Mouse (Mus musculus) CH12.LX (cell line): ENCODE data around the gene Ccs. TPM values are rescaled to one million over a fixed set of nuclear protein-coding genes. Genes with fewer than 3 reads are reported as not detected.

Experiments
- DNase-seq: peaks from one replicate; pipeline ENCODE4 v3.0.0-alpha.2; 2013; ENCODE audit errors: extremely low read depth
- H3K27ac ChIP-seq: 2 replicates; pipeline ENCODE4 v1.5.1; 2012; ENCODE audit warnings: low read depth, mild to moderate bottlenecking, control low read depth, moderate library complexity; ENCODE audit not compliant: insufficient read depth
- H3K27me3 ChIP-seq: replicated peaks from 2 replicates; pipeline ENCODE3; 2012; ENCODE audit warnings: inconsistent platforms
- H3K36me3 ChIP-seq, 2 experiments: replicated peaks in 1 of 2; 2 replicates each; pipeline versions ENCODE3 to v1.6.1; 2012; ENCODE audit warnings: inconsistent platforms in 1 of 2, low read length in 1 of 2, mild to moderate bottlenecking in 1 of 2, mixed read lengths in 1 of 2, moderate library complexity in 1 of 2; ENCODE audit not compliant: control insufficient read depth in 1 of 2, insufficient read depth in 1 of 2
- H3K4me1 ChIP-seq, 2 experiments: 2 replicates each; pipeline ENCODE4 v1.6.1; 2012; ENCODE audit warnings: inconsistent platforms in 1 of 2, moderate library complexity in 1 of 2; ENCODE audit not compliant: insufficient read depth in 2 of 2, control insufficient read depth in 1 of 2
- H3K4me2 ChIP-seq: 2 replicates; pipeline ENCODE4 v1.6.1; 2012; ENCODE audit warnings: low read depth, mild to moderate bottlenecking, control low read depth; ENCODE audit not compliant: poor library complexity, insufficient read depth, severe bottlenecking
- H3K4me3 ChIP-seq, 3 experiments: fragments of 150-350 bp in 1 of 3; sonication (generic) in 1 of 3; replicated peaks in 1 of 3; 2 replicates each; pipeline versions ENCODE3 to v1.5.1; 2011 to 2012; ENCODE audit warnings: low read depth in 2 of 3, low read length in 2 of 3, mild to moderate bottlenecking in 2 of 3, moderate library complexity in 2 of 3, control low read depth in 1 of 3, improper control_type of control experiment in 1 of 3, inconsistent platforms in 1 of 3, mixed read lengths in 1 of 3; ENCODE audit not compliant: poor library complexity in 1 of 3
- H3K79me2 ChIP-seq: replicated peaks from 2 replicates; pipeline ENCODE4 v1.6.1; 2012; ENCODE audit warnings: mild to moderate bottlenecking, moderate library complexity; ENCODE audit not compliant: control insufficient read depth, poor library complexity, insufficient read depth, severe bottlenecking; ENCODE audit errors: extremely low read depth
- H3K9ac ChIP-seq: 2 replicates; pipeline ENCODE4 v1.6.1; 2012; ENCODE audit warnings: low read depth, mild to moderate bottlenecking, control low read depth, moderate library complexity; ENCODE audit not compliant: insufficient read depth
- H3K9me3 ChIP-seq: replicated peaks from 2 replicates; pipeline ENCODE3; 2012; ENCODE audit warnings: low read length, inconsistent platforms, mixed read lengths
- BHLHE40 ChIP-seq: IDR thresholded peaks from 2 replicates; pipeline ENCODE4 v1.6.1; 2011; ENCODE audit warnings: mild to moderate bottlenecking, low read depth, low read length, improper control_type of control experiment
- CHD1 ChIP-seq: IDR thresholded peaks from 2 replicates; pipeline ENCODE4 v1.6.1; 2012; ENCODE audit warnings: low read depth, low read length, improper control_type of control experiment, inconsistent platforms
- CHD2 ChIP-seq: IDR thresholded peaks from 2 replicates; pipeline ENCODE4 v1.6.1; 2011; ENCODE audit warnings: low read length, improper control_type of control experiment
- CTCF ChIP-seq, 2 experiments: IDR thresholded peaks in 1 of 2; conservative IDR thresholded peaks in 1 of 2; 2 replicates each; pipeline ENCODE4 v1.5.1; 2011 to 2012; ENCODE audit warnings: low read depth in 2 of 2, low read length in 2 of 2, improper control_type of control experiment in 1 of 2, inconsistent platforms in 1 of 2, mild to moderate bottlenecking in 1 of 2, moderate library complexity in 1 of 2
- E2F4 ChIP-seq: IDR thresholded peaks from 2 replicates; pipeline ENCODE4 v1.6.1; 2011; ENCODE audit warnings: low read depth, low read length, improper control_type of control experiment; ENCODE audit not compliant: insufficient replicate concordance
- ELF1 ChIP-seq: IDR thresholded peaks from 2 replicates; pipeline ENCODE4 v1.6.1; 2014; ENCODE audit warnings: low read depth, mild to moderate bottlenecking, inconsistent platforms, low read length, improper control_type of control experiment
- EP300 ChIP-seq: IDR thresholded peaks from 2 replicates; pipeline ENCODE4 v1.6.1; 2011; ENCODE audit warnings: low read length, improper control_type of control experiment
- ETS1 ChIP-seq: conservative IDR thresholded peaks from 2 replicates; pipeline ENCODE4 v1.6.1; 2012; ENCODE audit warnings: low read depth, mild to moderate bottlenecking, inconsistent platforms, low read length, improper control_type of control experiment, moderate library complexity
- GABPA ChIP-seq: IDR thresholded peaks from 2 replicates; pipeline ENCODE4 v1.6.1; 2012; ENCODE audit warnings: low read depth, low read length, improper control_type of control experiment, inconsistent platforms; ENCODE audit not compliant: insufficient replicate concordance
- HCFC1 ChIP-seq: IDR thresholded peaks from 2 replicates; pipeline ENCODE4 v1.6.1; 2012; ENCODE audit warnings: low read depth, mild to moderate bottlenecking, inconsistent platforms, low read length, improper control_type of control experiment
- IRF4 ChIP-seq: IDR thresholded peaks from 2 replicates; pipeline ENCODE4 v1.6.1; 2014; ENCODE audit warnings: low read depth, mild to moderate bottlenecking, inconsistent platforms, low read length, improper control_type of control experiment
- JUN ChIP-seq: IDR thresholded peaks from 2 replicates; pipeline ENCODE4 v1.6.1; 2011; ENCODE audit warnings: low read depth, mild to moderate bottlenecking, low read length, improper control_type of control experiment, moderate library complexity; ENCODE audit not compliant: insufficient read depth
- JUND ChIP-seq: conservative IDR thresholded peaks from 2 replicates; pipeline ENCODE4 v1.6.1; 2011; ENCODE audit warnings: low read depth, low read length, improper control_type of control experiment
- KAT2A ChIP-seq: IDR thresholded peaks from 2 replicates; pipeline ENCODE4 v1.6.1; 2012; ENCODE audit warnings: low read length, improper control_type of control experiment, inconsistent platforms; ENCODE audit not compliant: insufficient replicate concordance
- MAFK ChIP-seq: IDR thresholded peaks from 2 replicates; pipeline ENCODE4 v1.6.1; 2011; ENCODE audit warnings: low read length, improper control_type of control experiment; ENCODE audit not compliant: insufficient replicate concordance
- MAX ChIP-seq: IDR thresholded peaks from 2 replicates; pipeline ENCODE4 v1.6.1; 2011; ENCODE audit warnings: low read length, improper control_type of control experiment
- MAZ ChIP-seq: IDR thresholded peaks from 2 replicates; pipeline ENCODE4 v1.6.1; 2012; ENCODE audit warnings: low read depth, mild to moderate bottlenecking, inconsistent platforms, low read length, improper control_type of control experiment, moderate library complexity
- MYC ChIP-seq: IDR thresholded peaks from 2 replicates; pipeline ENCODE4 v1.6.1; 2011; ENCODE audit warnings: low read depth, mild to moderate bottlenecking, improper control_type of control experiment, low read length
- NELFE ChIP-seq: IDR thresholded peaks from 2 replicates; pipeline ENCODE4 v1.6.1; 2011; ENCODE audit warnings: low read depth, low read length, improper control_type of control experiment
- NRF1 ChIP-seq: IDR thresholded peaks from 2 replicates; pipeline ENCODE4 v1.6.1; 2014; ENCODE audit warnings: low read depth, mild to moderate bottlenecking, inconsistent platforms, low read length, improper control_type of control experiment, moderate library complexity
- PAX5 ChIP-seq: IDR thresholded peaks from 2 replicates; pipeline ENCODE4 v1.6.1; 2012; ENCODE audit warnings: low read length, inconsistent platforms, mixed read lengths
- POLR2AphosphoS2 ChIP-seq: IDR thresholded peaks from 2 replicates; pipeline ENCODE4 v1.6.1; 2011; ENCODE audit warnings: low read depth, low read length, improper control_type of control experiment
- RAD21 ChIP-seq: IDR thresholded peaks from 2 replicates; pipeline ENCODE4 v1.6.1; 2011; ENCODE audit warnings: low read depth, mild to moderate bottlenecking, low read length, improper control_type of control experiment, moderate library complexity
- SMC3 ChIP-seq: IDR thresholded peaks from 2 replicates; pipeline ENCODE4 v1.6.1; 2011; ENCODE audit warnings: low read depth, low read length, improper control_type of control experiment
- TBP ChIP-seq: conservative IDR thresholded peaks from 2 replicates; pipeline ENCODE4 v1.6.1; 2011; ENCODE audit warnings: low read depth, low read length, improper control_type of control experiment
- USF1 ChIP-seq: IDR thresholded peaks from 2 replicates; pipeline ENCODE4 v1.6.1; 2014; ENCODE audit warnings: low read depth, mild to moderate bottlenecking, inconsistent platforms, low read length, improper control_type of control experiment
- ZC3H11A ChIP-seq: IDR thresholded peaks from 2 replicates; pipeline ENCODE4 v1.6.1; 2012; ENCODE audit warnings: low read depth, mild to moderate bottlenecking, inconsistent platforms, low read length, improper control_type of control experiment
- ZKSCAN1 ChIP-seq: IDR thresholded peaks from 2 replicates; pipeline ENCODE4 v1.6.1; 2012; ENCODE audit warnings: low read depth, inconsistent platforms, low read length, improper control_type of control experiment, borderline replicate concordance
- ZMIZ1 ChIP-seq: IDR thresholded peaks from 2 replicates; pipeline ENCODE4 v1.6.1; 2012; ENCODE audit warnings: low read depth, mild to moderate bottlenecking, inconsistent platforms, low read length, improper control_type of control experiment
- ZNF384 ChIP-seq: IDR thresholded peaks from 2 replicates; pipeline ENCODE4 v1.6.1; 2012; ENCODE audit warnings: low read depth, low read length, improper control_type of control experiment, inconsistent platforms
- dilution Hi-C: fragments of 300-500 bp; cut with MboI; formaldehyde crosslinking; loops from 2 replicates; pipeline ENCODE4 v1.14.3; 2020; ENCODE audit warnings: low sequenced_read_pairs; ENCODE audit not compliant: extremely low pct_unique_long_range_greater_than_20kb, extremely low pct_ligation_motif_present
- in situ Hi-C: fragments of 300-500 bp; cut with MboI; formaldehyde crosslinking; loops from 3 replicates; pipeline ENCODE4 v1.14.3; 2019; ENCODE audit warnings: low sequenced_read_pairs, low pct_ligation_motif_present, low pct_unique_long_range_greater_than_20kb, mixed read lengths
- polyA plus RNA-seq: library from polyadenylated mRNA; unstranded; fragments of >175 nt; gene quantifications from 2 replicates; pipeline ENCODE4 v1.2.1, GENCODE M21; 2012; ENCODE audit warnings: low read depth; ENCODE audit not compliant: insufficient read length
- total RNA-seq, 2 experiments: library from RNA; depleted of rRNA; stranded (reverse); fragments of 300-350 nt in 1 of 2; fragments of >200 nt in 1 of 2; gene quantifications; 2 replicates each; pipeline ENCODE4 v1.2.3; 2012 to 2014

Ccs gene
- total and polyA plus RNA-seq, 3 experiments, result 25.6 to 42.1 (median 32.0) TPM

- TF ChIP-seq E2F4 (no peak), GABPA (no peak), SMC3 (no peak), HCFC1 (no peak), POLR2AphosphoS2 (no peak), MAZ (no peak), MYC (no peak), ZKSCAN1 (no peak)
Observed at GRCm38 (mm10) chr19:4795929-4796328, 43.2 kb downstream of the Ccs start.

GRCm38 (mm10) chr19:4793831-4794422 lies 45.2 kb downstream of the Ccs start, which contains the start of gene Rbm4:
Gene Rbm4 (minus strand): TSS chr19:4793901.
- Histone ChIP-seq H3K9ac (peak within 1 kb of the TSS; percentile 97), H3K4me2 (peak within 1 kb of the TSS; percentile 95), H3K27ac (peak within 1 kb of the TSS; percentile 92; the same call in 1 of the 2 replicates), H3K27me3 (no peaks in the 10 kb centered on the region), H3K79me2 (peaks cover 87% of the 10 kb centered on the region), H3K36me3 (peaks cover 20 to 53% of the 10 kb centered on the region in 2 experiments), H3K4me1 (peaks cover 8 to 45% of the 10 kb centered on the region in 2 experiments; a peak in 3 of 4 replicates), H3K4me3 (peak within 1 kb of the TSS; percentile 73 to 87 (median 84)), H3K9me3 (no peaks in the 10 kb centered on the region)
- peak; percentile 100 for DNase-seq
- in situ Hi-C loops, result no loop called here
- dilution Hi-C loops, result no loop called here
- TF ChIP-seq JUN, result no peak
- no peak for TF ChIP-seq RAD21
- no peak for TF ChIP-seq JUND
- peak; percentile 93 for TF ChIP-seq CHD2
- TF ChIP-seq ELF1, result peak; percentile 90
- no peak for TF ChIP-seq PAX5
- no peak for TF ChIP-seq ZNF384
- peak; percentile 80 for TF ChIP-seq NELFE
- TF ChIP-seq E2F4, result no peak
- TF ChIP-seq USF1, result no peak
- no peak for TF ChIP-seq EP300
- peak; percentile 99 for TF ChIP-seq MYC
- TF ChIP-seq BHLHE40, result peak; percentile 34; the same call in 1 of the 2 replicates
- TF ChIP-seq SMC3, result no peak
- no peak for TF ChIP-seq CHD1
- TF ChIP-seq MAZ, result 0 out of 2 replicates have a peak, but pooled peaks have one; percentile 41
- TF ChIP-seq IRF4, result no peak
- no peak for TF ChIP-seq ZC3H11A
- TF ChIP-seq KAT2A, result peak; percentile 72; the same call in 1 of the 2 replicates
- no peak for TF ChIP-seq ETS1
- no peak for TF ChIP-seq GABPA
- peak; percentile 77 for TF ChIP-seq HCFC1
- TF ChIP-seq NRF1, result peak; percentile 48; the same call in 1 of the 2 replicates
- TF ChIP-seq ZKSCAN1, result no peak
- TF ChIP-seq ZMIZ1, result peak; percentile 81; the same call in 1 of the 2 replicates
- TF ChIP-seq MAFK, result no peak
- peak; percentile 94 for TF ChIP-seq TBP
- peak; percentile 95 for TF ChIP-seq MAX
- no peak for TF ChIP-seq CTCF (conservative IDR thresholded peaks at IDR 0.05 in 1 of 2, IDR thresholded peaks at IDR 0.05 in 1 of 2; ENCODE audit: low read depth in 2 of 2, low read length in 2 of 2)

More at GRCm38 (mm10) chr19:4795929-4796328, 43.2 kb downstream of the Ccs start:
- dilution Hi-C loops (no loop called here), in situ Hi-C loops (no loop called here)
- no peak overlapping the region for H3K27ac ChIP-seq
- H3K36me3 ChIP-seq, result peaks cover 25 to 56% of the 10 kb centered on the region in 2 experiments
- H3K4me3 ChIP-seq, result no peak overlapping the region
- no peak overlapping the region for H3K9ac ChIP-seq
- H3K9me3 ChIP-seq, result no peaks in the 10 kb centered on the region
- H3K4me2 ChIP-seq, result no peak overlapping the region
- no peak for DNase-seq
- H3K79me2 ChIP-seq, result peaks cover 87% of the 10 kb centered on the region
- peaks cover 6 to 29% of the 10 kb centered on the region in 2 experiments; a peak in 3 of 4 replicates for H3K4me1 ChIP-seq
- H3K27me3 ChIP-seq, result no peaks in the 10 kb centered on the region
